Mouse (Mus musculus) heart, postnatal 25 days (tissue): ENCODE data around the gene Hist1h2bj. TPM values are rescaled to one million over a fixed set of nuclear protein-coding genes. Genes with fewer than 3 reads are reported as not detected.

Source experiments
- DNase-seq: peaks from one replicate; pipeline ENCODE4 v3.0.0; 2022; ENCODE audit warnings: low spot score
- intact Hi-C: fragments of 180-260 bp; cut with DNase I; formaldehyde crosslinking; loops from one replicate; pipeline ENCODE4 v1.15.1; 2025
- total RNA-seq, 2 experiments: library from RNA; stranded (reverse); gene quantifications; 2 replicates each; pipeline ENCODE4 v1.2.3; 2021

Gene Hist1h2bj
- total RNA-seq: 10 to 100 TPM in 1 of 2 experiments, 1 to 10 TPM in 1; 5.6 to 14.3 TPM

- peak; percentile 83 for DNase-seq
- intact Hi-C loops: loop anchor here (5.0 to 10.0 kb wide), 5 partner anchors 218 to 1704 kb away; partner anchors contain the start of genes Hist1h1t, Hist1h2bb, Hist1h3c and Hist1h4c
Observed at GRCm38 (mm10) chr13:22042568-22043502, at the start of gene Hist1h2bj, which contains the start of gene Hist1h2ag. Gene Hist1h2bj (plus strand): TSS chr13:22043214. Gene Hist1h2ag (minus strand): TSS chr13:22042944.

DNA sequence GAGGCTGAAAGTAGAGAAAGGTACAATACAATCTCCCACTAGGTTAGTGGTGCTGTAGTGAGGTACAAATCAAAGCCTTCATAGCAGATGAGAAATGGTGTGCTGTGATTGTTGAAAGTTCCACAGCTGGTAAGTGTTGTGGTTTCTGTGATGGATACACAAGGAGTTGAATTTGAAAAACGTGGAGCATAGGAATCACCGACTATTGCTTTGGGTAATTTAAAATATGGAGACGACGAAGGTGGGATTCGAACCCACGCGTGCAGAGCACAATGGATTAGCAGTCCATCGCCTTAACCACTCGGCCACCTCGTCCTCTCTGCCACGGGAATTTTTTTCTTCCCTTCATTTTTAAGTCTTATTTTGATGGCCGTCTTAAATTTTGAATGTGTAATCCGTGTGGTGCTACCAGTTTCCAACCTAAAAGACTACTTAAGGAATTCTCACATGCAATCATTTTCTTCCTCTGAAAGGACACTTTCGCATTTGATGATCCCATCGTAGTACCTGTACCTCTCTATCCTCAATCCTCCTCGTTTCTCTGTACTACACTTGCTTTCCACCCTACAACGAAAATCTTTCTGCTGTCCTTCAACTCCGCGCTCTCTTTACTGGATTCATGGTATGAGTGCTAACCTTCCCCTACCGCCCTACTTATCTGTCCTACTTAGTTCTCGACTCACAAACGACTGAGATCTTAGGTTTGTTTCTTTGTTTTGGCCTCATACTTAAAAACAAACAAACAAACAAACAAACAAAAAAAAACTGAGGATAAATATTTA lies 48.9 kb upstream of the Hist1h2bj start:
- intact Hi-C loops: loop anchor here (2.0 kb wide), 1 partner anchor 21 kb away; no protein-coding TSS in a partner anchor
- no peak for DNase-seq

DNA sequence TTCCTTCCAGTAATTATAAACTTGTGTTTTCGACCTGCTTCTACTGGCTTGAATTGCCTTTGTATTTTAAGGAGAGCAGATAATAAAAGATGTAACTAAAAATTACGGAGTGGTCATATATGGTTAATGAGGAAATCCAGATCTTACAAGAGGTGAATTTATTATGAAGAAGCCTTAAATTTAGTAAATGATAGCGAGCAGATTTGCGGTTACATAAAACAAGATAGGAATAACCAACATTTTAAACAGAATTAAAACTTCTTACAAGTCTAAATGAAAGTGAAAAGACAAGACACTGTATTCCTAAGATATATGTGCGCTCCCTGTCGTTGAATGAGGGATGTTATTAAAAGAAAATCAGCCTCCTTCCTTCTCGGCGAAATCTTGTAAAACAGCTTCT lies 48.1 kb upstream of the Hist1h2bj start:
- intact Hi-C loops: loop anchor here (2.0 kb wide), 1 partner anchor 20 kb away; no protein-coding TSS in a partner anchor
- DNase-seq: no peak

GRCm38 (mm10) chr13:21995331-21995914 lies 47.6 kb upstream of the Hist1h2bj start:
- DNase-seq: no peak
- intact Hi-C loops: loop anchor here (2.0 kb wide), 1 partner anchor 19 kb away; no protein-coding TSS in a partner anchor

- DNase-seq: no peak
- intact Hi-C loops: no loop called here
Observed at GRCm38 (mm10) chr13:21996101-21996839, 46.7 kb upstream of the Hist1h2bj start.

DNA sequence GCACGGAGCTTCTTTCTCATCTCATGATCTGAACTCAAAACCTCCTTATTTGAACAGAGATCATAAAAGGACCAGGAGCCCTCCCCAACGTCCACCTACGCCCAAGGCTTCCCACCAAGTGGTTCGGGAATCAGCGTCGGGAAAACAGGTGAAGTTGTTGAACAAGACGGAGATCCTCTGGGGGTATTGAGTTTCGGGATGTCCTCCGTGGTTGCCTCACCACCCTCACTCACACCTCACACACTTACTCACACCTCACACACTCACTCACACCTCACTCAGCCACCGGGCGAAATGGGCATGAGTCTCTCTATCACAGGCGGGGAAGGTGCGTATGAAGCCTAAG lies 46.2 kb upstream of the Hist1h2bj start:
- intact Hi-C loops: no loop called here
- DNase-seq: no peak

- intact Hi-C loops: no loop called here
- DNase-seq: no peak
Observed at GRCm38 (mm10) chr13:21997201-21997820, 45.7 kb upstream of the Hist1h2bj start.

- no peak for DNase-seq
- intact Hi-C loops: no loop called here
Observed at GRCm38 (mm10) chr13:21997821-21998220, 45.2 kb upstream of the Hist1h2bj start.

GRCm38 (mm10) chr13:21998412-21998811 lies 44.6 kb upstream of the Hist1h2bj start:
- intact Hi-C loops: no loop called here
- no peak for DNase-seq

- DNase-seq: no peak
- intact Hi-C loops: no loop called here
Observed at GRCm38 (mm10) chr13:21999147-21999546, 43.9 kb upstream of the Hist1h2bj start.

- intact Hi-C loops: no loop called here
- no peak for DNase-seq
Observed at GRCm38 (mm10) chr13:22001346-22001745, 41.7 kb upstream of the Hist1h2bj start.

DNA sequence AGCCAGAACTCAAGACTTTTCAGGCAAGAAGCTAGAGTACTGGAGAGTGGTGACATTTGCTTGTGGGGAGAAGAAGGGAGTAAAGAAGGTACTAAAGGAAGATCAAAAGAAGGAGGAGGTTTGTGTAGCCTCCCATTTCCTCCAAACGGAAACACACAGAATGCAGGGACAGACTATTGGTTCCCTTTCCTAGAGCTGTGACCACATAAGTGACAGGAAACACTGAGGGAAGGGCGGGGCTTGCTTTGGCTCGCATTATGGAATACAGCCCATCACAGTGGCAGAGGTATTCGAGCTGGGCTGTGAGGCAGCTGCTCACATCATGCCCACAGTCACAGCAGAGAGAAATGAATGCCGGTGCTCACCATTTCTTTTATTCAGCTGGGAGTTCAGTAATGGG lies 41.2 kb upstream of the Hist1h2bj start:
- DNase-seq: no peak
- intact Hi-C loops: no loop called here

GRCm38 (mm10) chr13:22005605-22006333 lies 37.2 kb upstream of the Hist1h2bj start:
- no peak for DNase-seq
- intact Hi-C loops: no loop called here

GRCm38 (mm10) chr13:22006334-22007120 lies 36.5 kb upstream of the Hist1h2bj start:
- intact Hi-C loops: no loop called here
- no peak for DNase-seq

- intact Hi-C loops: no loop called here
- DNase-seq: no peak
Observed at GRCm38 (mm10) chr13:22007121-22007510, 35.9 kb upstream of the Hist1h2bj start.

DNA sequence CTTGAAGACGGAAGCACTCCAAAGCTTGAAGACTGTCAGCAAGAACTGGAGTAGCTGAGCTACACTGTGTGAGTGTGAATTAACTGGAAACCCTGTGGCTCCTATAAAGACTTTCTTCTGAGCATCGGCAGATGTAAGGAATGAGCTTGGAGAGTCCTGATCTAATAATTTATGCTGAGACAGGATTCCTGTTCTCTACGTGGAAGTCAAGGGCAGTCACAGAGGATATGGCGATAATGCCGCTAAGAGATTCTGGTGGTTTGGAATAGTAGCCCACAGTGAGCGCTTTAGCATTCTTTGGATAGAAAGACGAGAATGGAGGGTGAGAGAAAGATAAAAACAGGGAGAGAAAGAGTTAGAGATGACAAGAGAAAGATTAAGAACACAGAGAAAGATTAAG lies 35.1 kb upstream of the Hist1h2bj start:
- DNase-seq: no peak
- intact Hi-C loops: no loop called here

DNA sequence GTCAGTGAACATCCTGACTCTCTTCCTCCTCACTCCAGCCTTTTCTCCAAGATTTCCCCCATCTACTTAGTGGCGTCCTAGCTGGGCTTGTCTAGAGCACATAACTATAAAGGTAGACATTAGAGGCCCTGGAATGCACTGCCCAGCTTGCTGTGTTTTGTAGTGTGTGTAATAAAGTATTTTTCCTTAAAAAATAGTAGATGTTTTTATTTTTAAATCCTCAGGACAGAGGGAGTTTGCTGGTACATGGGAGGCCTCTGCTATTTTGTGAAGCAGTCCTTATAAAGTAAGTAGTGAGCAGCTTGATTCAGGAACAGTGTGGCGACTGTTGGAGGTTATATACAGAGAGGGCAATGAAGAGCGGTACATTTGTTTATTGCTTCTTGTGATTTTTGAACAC lies 34.3 kb upstream of the Hist1h2bj start:
- intact Hi-C loops: no loop called here
- no peak for DNase-seq

- no peak for DNase-seq
- intact Hi-C loops: no loop called here
Observed at GRCm38 (mm10) chr13:22009642-22010041, 33.4 kb upstream of the Hist1h2bj start, which contains the start of gene Prss16. Gene Prss16 (minus strand): TSS chr13:22009742.
